Mouse (Mus musculus): ENCODE results near the gene Tmem256. TPM values are rescaled to one million over a fixed set of nuclear protein-coding genes. Genes with fewer than 3 reads are reported as not detected.
A peak's percentile ranks its signal among the peaks of the same experiment; 100 is the strongest.

Tmem256 gene
- polyA plus RNA-seq, 1 experiment, result 224 TPM

GRCm38 (mm10) chr11:69876186-69876585, 37.9 kb downstream of the Tmem256 start:
- WGBS, result 38% methylated on average over 7 of the region's 7 CpGs
- H3K4me3 ChIP-seq (ENCODE audit: control insufficient read depth, insufficient read depth, low read length), result no peak overlapping the region
- TF ChIP-seq POLR2A (IDR thresholded peaks at IDR 0.05; ENCODE audit: control insufficient read depth, extremely low read depth, insufficient read depth, low read length, poor library complexity) (no peak), CTCF (IDR thresholded peaks at IDR 0.05; ENCODE audit: borderline replicate concordance, control insufficient read depth, extremely low read depth, insufficient read depth, low read length, poor library complexity) (no peak)
- H3K36me3 ChIP-seq (ENCODE audit: control insufficient read depth, insufficient read depth, low read length), result no peaks in the 10 kb centered on the region
- H3K4me1 ChIP-seq (replicated peaks; ENCODE audit: control insufficient read depth, insufficient read depth, low read length), result peaks cover 7% of the 10 kb centered on the region
- H3K27me3 ChIP-seq (ENCODE audit: control insufficient read depth, insufficient read depth, low read length), result no peaks in the 10 kb centered on the region
- no peak overlapping the region for H3K27ac ChIP-seq (ENCODE audit: control insufficient read depth, insufficient read depth, low read length)
- DNase-seq, result no peak

DNA sequence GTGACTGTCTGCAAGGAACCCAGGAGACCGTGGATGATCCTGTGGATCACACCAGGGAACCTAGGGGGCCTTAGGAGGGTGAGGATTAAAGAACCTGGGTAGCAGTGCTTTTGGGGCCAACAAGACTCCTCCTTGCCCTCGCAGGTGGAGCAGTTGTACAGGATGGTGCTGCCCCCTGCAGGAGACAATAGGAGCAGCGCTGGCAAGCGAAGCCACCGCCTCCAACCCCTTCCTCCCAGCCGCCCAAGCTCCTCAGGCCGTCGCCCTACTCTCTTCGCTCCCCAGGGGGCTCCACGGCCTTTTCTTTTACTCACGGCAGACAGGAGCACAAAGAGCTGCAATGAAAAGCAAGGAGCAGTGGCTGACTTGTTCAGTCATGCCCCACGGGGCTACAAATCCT, 38.6 kb downstream of the Tmem256 start:
- TF ChIP-seq CTCF (IDR thresholded peaks at IDR 0.05; ENCODE audit: borderline replicate concordance, control insufficient read depth, extremely low read depth, insufficient read depth, low read length, poor library complexity), result peak; percentile 91
- TF ChIP-seq POLR2A (IDR thresholded peaks at IDR 0.05; ENCODE audit: control insufficient read depth, extremely low read depth, insufficient read depth, low read length, poor library complexity), result no peak
- Histone ChIP-seq H3K27me3 (ENCODE audit: control insufficient read depth, insufficient read depth, low read length) (no peaks in the 10 kb centered on the region), H3K4me1 (replicated peaks; ENCODE audit: control insufficient read depth, insufficient read depth, low read length) (peaks cover 14% of the 10 kb centered on the region), H3K36me3 (ENCODE audit: control insufficient read depth, insufficient read depth, low read length) (no peaks in the 10 kb centered on the region), H3K4me3 (ENCODE audit: control insufficient read depth, insufficient read depth, low read length) (no peak overlapping the region), H3K27ac (ENCODE audit: control insufficient read depth, insufficient read depth, low read length) (no peak overlapping the region)
- 4% methylated on average over 12 of the region's 12 CpGs for WGBS
- peak; percentile 92 for DNase-seq

GRCm38 (mm10) chr11:69877878-69878277, 39.6 kb downstream of the Tmem256 start, which contains the start of gene Tmem95:
TSS of gene Tmem95 (minus strand) at chr11:69878018.
- Histone ChIP-seq H3K4me3 (ENCODE audit: control insufficient read depth, insufficient read depth, low read length) (no peak within 1 kb of the TSS), H3K27ac (ENCODE audit: control insufficient read depth, insufficient read depth, low read length) (no peak within 1 kb of the TSS), H3K4me1 (replicated peaks; ENCODE audit: control insufficient read depth, insufficient read depth, low read length) (peaks cover 19% of the 10 kb centered on the region), H3K36me3 (ENCODE audit: control insufficient read depth, insufficient read depth, low read length) (no peaks in the 10 kb centered on the region), H3K27me3 (ENCODE audit: control insufficient read depth, insufficient read depth, low read length) (no peaks in the 10 kb centered on the region)
- DNase-seq, result no peak
- TF ChIP-seq POLR2A (IDR thresholded peaks at IDR 0.05; ENCODE audit: control insufficient read depth, extremely low read depth, insufficient read depth, low read length, poor library complexity), result no peak
- TF ChIP-seq CTCF (IDR thresholded peaks at IDR 0.05; ENCODE audit: borderline replicate concordance, control insufficient read depth, extremely low read depth, insufficient read depth, low read length, poor library complexity), result no peak
- 97% methylated on average over 11 of the region's 11 CpGs for WGBS

GRCm38 (mm10) chr11:69878399-69878798, 40.1 kb downstream of the Tmem256 start:
- 96% methylated on average over 3 of the region's 3 CpGs for WGBS
- H3K36me3 ChIP-seq (ENCODE audit: control insufficient read depth, insufficient read depth, low read length), result peaks cover 2% of the 10 kb centered on the region

DNA sequence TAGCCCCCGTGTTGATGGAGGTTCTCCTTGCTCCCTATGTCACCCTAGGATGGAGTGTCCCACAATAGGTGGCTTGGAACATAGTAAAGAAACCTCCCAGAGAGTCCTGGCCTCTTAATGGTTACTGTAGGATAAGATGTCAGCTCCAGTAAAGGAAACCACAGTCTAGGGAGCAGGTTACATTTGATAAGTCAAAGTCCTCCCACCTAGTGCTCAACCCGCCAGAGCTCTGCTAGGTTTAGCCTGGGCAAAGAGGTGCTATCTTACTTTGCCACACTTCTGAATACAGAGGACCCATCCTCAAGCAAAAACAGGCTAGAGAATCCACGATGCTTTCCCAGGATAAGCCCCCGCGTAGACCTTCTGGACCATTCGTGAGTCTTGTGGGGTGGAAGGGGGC, 40.6 kb downstream of the Tmem256 start:
- no peak overlapping the region for H3K4me3 ChIP-seq (ENCODE audit: control insufficient read depth, insufficient read depth, low read length)

More at GRCm38 (mm10) chr11:69878399-69878798, 40.1 kb downstream of the Tmem256 start:
- Histone ChIP-seq H3K27ac (ENCODE audit: control insufficient read depth, insufficient read depth, low read length) (no peak overlapping the region), H3K4me1 (replicated peaks; ENCODE audit: control insufficient read depth, insufficient read depth, low read length) (peaks cover 19% of the 10 kb centered on the region), H3K4me3 (ENCODE audit: control insufficient read depth, insufficient read depth, low read length) (no peak overlapping the region), H3K27me3 (ENCODE audit: control insufficient read depth, insufficient read depth, low read length) (no peaks in the 10 kb centered on the region)
- TF ChIP-seq POLR2A (IDR thresholded peaks at IDR 0.05; ENCODE audit: control insufficient read depth, extremely low read depth, insufficient read depth, low read length, poor library complexity), result no peak
- no peak for TF ChIP-seq CTCF (IDR thresholded peaks at IDR 0.05; ENCODE audit: borderline replicate concordance, control insufficient read depth, extremely low read depth, insufficient read depth, low read length, poor library complexity)
- no peak for DNase-seq

DNA sequence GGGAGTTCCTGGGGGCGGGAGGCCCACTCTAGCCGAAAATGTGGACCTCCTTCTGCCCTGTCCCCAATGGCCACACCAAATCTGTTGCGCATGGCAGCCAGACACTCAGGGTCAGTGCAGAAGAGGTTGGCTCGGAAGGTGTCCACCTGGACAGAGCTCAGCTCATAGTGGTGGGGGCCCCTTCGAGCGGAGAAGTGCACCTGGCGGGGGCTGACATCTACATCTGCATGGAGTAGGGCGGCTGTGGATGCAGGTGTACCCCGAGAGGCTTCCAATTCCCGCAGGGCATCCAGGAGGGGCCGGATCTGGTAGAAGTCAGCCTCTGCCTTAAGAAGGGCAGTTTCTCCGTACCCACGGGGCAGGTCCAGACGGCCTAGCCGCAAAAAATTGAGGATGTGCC, 41.4 kb downstream of the Tmem256 start:
- 95% methylated on average over 15 of the region's 15 CpGs for WGBS
- Histone ChIP-seq H3K4me3 (ENCODE audit: control insufficient read depth, insufficient read depth, low read length) (no peak overlapping the region), H3K27ac (ENCODE audit: control insufficient read depth, insufficient read depth, low read length) (no peak overlapping the region), H3K36me3 (ENCODE audit: control insufficient read depth, insufficient read depth, low read length) (peaks cover 15% of the 10 kb centered on the region), H3K4me1 (replicated peaks; ENCODE audit: control insufficient read depth, insufficient read depth, low read length) (peaks cover 19% of the 10 kb centered on the region), H3K27me3 (ENCODE audit: control insufficient read depth, insufficient read depth, low read length) (no peaks in the 10 kb centered on the region)
- no peak for DNase-seq
- no peak for TF ChIP-seq CTCF (IDR thresholded peaks at IDR 0.05; ENCODE audit: borderline replicate concordance, control insufficient read depth, extremely low read depth, insufficient read depth, low read length, poor library complexity)
- no peak for TF ChIP-seq POLR2A (IDR thresholded peaks at IDR 0.05; ENCODE audit: control insufficient read depth, extremely low read depth, insufficient read depth, low read length, poor library complexity)

More for the DNA sequence above, 40.6 kb downstream of the Tmem256 start:
- WGBS, result 93% methylated on average over 6 of the region's 6 CpGs
- no peaks in the 10 kb centered on the region for H3K27me3 ChIP-seq (ENCODE audit: control insufficient read depth, insufficient read depth, low read length)
- TF ChIP-seq POLR2A (IDR thresholded peaks at IDR 0.05; ENCODE audit: control insufficient read depth, extremely low read depth, insufficient read depth, low read length, poor library complexity) (no peak), CTCF (IDR thresholded peaks at IDR 0.05; ENCODE audit: borderline replicate concordance, control insufficient read depth, extremely low read depth, insufficient read depth, low read length, poor library complexity) (no peak)
- peaks cover 8% of the 10 kb centered on the region for H3K36me3 ChIP-seq (ENCODE audit: control insufficient read depth, insufficient read depth, low read length)
- DNase-seq, result no peak
- peaks cover 19% of the 10 kb centered on the region for H3K4me1 ChIP-seq (replicated peaks; ENCODE audit: control insufficient read depth, insufficient read depth, low read length)
- H3K27ac ChIP-seq (ENCODE audit: control insufficient read depth, insufficient read depth, low read length), result no peak overlapping the region

DNA sequence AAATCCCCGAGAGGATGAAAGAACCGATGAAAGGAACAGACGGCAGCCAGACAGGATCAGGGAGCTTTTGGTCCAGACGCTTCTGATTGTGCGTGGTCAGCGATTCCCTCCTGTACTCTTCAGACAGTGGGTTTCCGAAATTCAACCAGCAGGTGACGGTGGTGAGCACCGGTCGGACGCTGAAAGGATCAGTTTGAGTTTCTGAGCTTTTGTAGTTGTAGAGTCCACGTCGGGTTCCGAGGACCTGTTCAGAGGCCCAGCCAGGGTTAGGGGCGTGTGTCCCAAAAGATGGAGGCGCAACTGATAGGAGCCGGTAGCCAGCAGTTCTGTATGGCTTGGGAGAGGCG, 42.2 kb downstream of the Tmem256 start:
- TF ChIP-seq CTCF (IDR thresholded peaks at IDR 0.05; ENCODE audit: borderline replicate concordance, control insufficient read depth, extremely low read depth, insufficient read depth, low read length, poor library complexity), result peak; percentile 69; the same call in 1 of the 2 replicates
- 0 out of 2 replicates have a peak, but pooled peaks have one; percentile 9 for TF ChIP-seq POLR2A (IDR thresholded peaks at IDR 0.05; ENCODE audit: control insufficient read depth, extremely low read depth, insufficient read depth, low read length, poor library complexity)
- peaks cover 19% of the 10 kb centered on the region for H3K4me1 ChIP-seq (replicated peaks; ENCODE audit: control insufficient read depth, insufficient read depth, low read length)
- 4% methylated on average over 18 of the region's 18 CpGs for WGBS
- DNase-seq, result peak; percentile 66
- peak overlapping the region; percentile 39 for H3K4me3 ChIP-seq (ENCODE audit: control insufficient read depth, insufficient read depth, low read length)
- H3K36me3 ChIP-seq (ENCODE audit: control insufficient read depth, insufficient read depth, low read length), result peaks cover 23% of the 10 kb centered on the region
- no peaks in the 10 kb centered on the region for H3K27me3 ChIP-seq (ENCODE audit: control insufficient read depth, insufficient read depth, low read length)
- H3K27ac ChIP-seq (ENCODE audit: control insufficient read depth, insufficient read depth, low read length), result 0 out of 2 replicates have a peak overlapping the region, but pooled peaks have one; percentile 4

All from thymus, adult 2 months (tissue).